Mouse (Mus musculus) limb, embryonic 12.5 days (tissue): ENCODE results near the gene Elmod2. TPM values are rescaled to one million over a fixed set of nuclear protein-coding genes. Genes with fewer than 3 reads are reported as not detected.

ENCODE experiments used
- ATAC-seq: fragments of 200-750 bp; cut with Nextera tagmentation; 2 replicates; pipeline ENCODE4 v1.8.0; 2017; ENCODE audit warnings: low read depth, moderate TSS enrichment; ENCODE audit not compliant: insufficient number of reproducible peaks, insufficient read depth, low FRiP score, low TSS enrichment
- H3K27ac ChIP-seq: fragments of 300-500 bp; sonication (generic); 2 replicates; pipeline ENCODE4 v1.5.1; 2016; ENCODE audit warnings: mild to moderate bottlenecking, moderate library complexity
- H3K27me3 ChIP-seq: fragments of 300-500 bp; sonication (generic); 2 replicates; pipeline ENCODE4 v1.6.1; 2016; ENCODE audit warnings: mild to moderate bottlenecking, moderate library complexity
- H3K36me3 ChIP-seq: fragments of 300-500 bp; sonication (generic); 2 replicates; pipeline ENCODE4 v1.6.1; 2016; ENCODE audit warnings: mild to moderate bottlenecking, moderate library complexity
- H3K4me1 ChIP-seq: fragments of 300-500 bp; sonication (generic); replicated peaks from 2 replicates; pipeline ENCODE4 v1.6.1; 2016
- H3K4me2 ChIP-seq: fragments of 300-500 bp; sonication (generic); 2 replicates; pipeline ENCODE4 v1.6.1; 2016; ENCODE audit warnings: mild to moderate bottlenecking, moderate library complexity
- H3K4me3 ChIP-seq: fragments of 300-500 bp; sonication (generic); replicated peaks from 2 replicates; pipeline ENCODE4 v1.5.1; 2016; ENCODE audit warnings: mild to moderate bottlenecking
- H3K9ac ChIP-seq: fragments of 300-500 bp; sonication (generic); replicated peaks from 2 replicates; pipeline ENCODE4 v1.6.1; 2016; ENCODE audit warnings: mild to moderate bottlenecking, moderate library complexity
- H3K9me3 ChIP-seq: fragments of 300-500 bp; sonication (generic); 2 replicates; pipeline ENCODE4 v1.6.1; 2016; ENCODE audit warnings: mild to moderate bottlenecking, moderate library complexity
- WGBS: fragments of 180-500 bp; shearing (Covaris S2); methylation state at CpG from one replicate; pipeline ENCODE4 v1.1.7; 2016; 5-methylcytosine and 5-hydroxymethylcytosine counted together
- polyA plus RNA-seq: library from polyadenylated mRNA; unstranded; fragments of >200 nt; fragmentation: Nextera tagmentation; extraction: Ambion mirVana; gene quantifications from 2 replicates; pipeline ENCODE4 v1.2.1, GENCODE M21; 2016

Elmod2 gene
- 25.3 and 25.4 TPM in 2 replicates for polyA plus RNA-seq

- peak within 1 kb of the TSS; percentile 82 for H3K4me2 ChIP-seq
- H3K27ac ChIP-seq: no peak within 1 kb of the TSS
- H3K4me3 ChIP-seq: peak within 1 kb of the TSS; percentile 85
- H3K4me1 ChIP-seq: peaks cover 4% of the 10 kb centered on the region; the same call in 1 of the 2 replicates
- H3K36me3 ChIP-seq: peaks cover 12% of the 10 kb centered on the region
- H3K9ac ChIP-seq: peak within 1 kb of the TSS; percentile 80
- H3K27me3 ChIP-seq: peaks cover 6% of the 10 kb centered on the region; the same call in 1 of the 2 replicates
- under 1% methylated on average over 83 of the region's 85 CpGs for WGBS
- H3K9me3 ChIP-seq: no peaks in the 10 kb centered on the region
- ATAC-seq: peak; percentile 97
Observed at GRCm38 (mm10) chr8:83331899-83332697, at the start of gene Elmod2. Elmod2 (minus strand) TSS chr8:83332486.

GRCm38 (mm10) chr8:83381016-83381415 lies 48.7 kb upstream of the Elmod2 start:
- 83% methylated on average over 2 of the region's 2 CpGs for WGBS
- ATAC-seq: no peak
- no peaks in the 10 kb centered on the region for H3K36me3 ChIP-seq
- H3K4me1 ChIP-seq: no peaks in the 10 kb centered on the region
- no peak overlapping the region for H3K4me2 ChIP-seq
- H3K27me3 ChIP-seq: no peaks in the 10 kb centered on the region
- no peak overlapping the region for H3K9ac ChIP-seq
- H3K4me3 ChIP-seq: no peak overlapping the region
- H3K9me3 ChIP-seq: no peaks in the 10 kb centered on the region
- no peak overlapping the region for H3K27ac ChIP-seq

- Histone ChIP-seq H3K27me3 (no peaks in the 10 kb centered on the region), H3K9me3 (no peaks in the 10 kb centered on the region), H3K4me3 (no peak overlapping the region), H3K4me1 (no peaks in the 10 kb centered on the region), H3K27ac (no peak overlapping the region), H3K4me2 (no peak overlapping the region), H3K9ac (no peak overlapping the region), H3K36me3 (no peaks in the 10 kb centered on the region)
- WGBS: 69% methylated on average over 4 of the region's 4 CpGs
- no peak for ATAC-seq
Observed at GRCm38 (mm10) chr8:83380141-83380540, 47.9 kb upstream of the Elmod2 start.

- Histone ChIP-seq H3K36me3 (no peaks in the 10 kb centered on the region), H3K4me1 (no peaks in the 10 kb centered on the region), H3K27ac (no peak overlapping the region), H3K27me3 (no peaks in the 10 kb centered on the region), H3K4me3 (no peak overlapping the region), H3K4me2 (no peak overlapping the region), H3K9me3 (no peaks in the 10 kb centered on the region), H3K9ac (no peak overlapping the region)
- ATAC-seq: no peak
Observed at GRCm38 (mm10) chr8:83377231-83377630, 44.9 kb upstream of the Elmod2 start.

- Histone ChIP-seq H3K4me2 (no peak overlapping the region), H3K36me3 (no peaks in the 10 kb centered on the region), H3K9me3 (no peaks in the 10 kb centered on the region), H3K27ac (peak overlapping the region; percentile 57), H3K27me3 (no peaks in the 10 kb centered on the region), H3K4me1 (peaks cover 5% of the 10 kb centered on the region), H3K9ac (no peak overlapping the region), H3K4me3 (no peak overlapping the region)
- ATAC-seq: peak; percentile 75; the same call in 1 of the 2 replicates
- 48% methylated on average over 7 of the region's 7 CpGs for WGBS
Observed at GRCm38 (mm10) chr8:83363156-83363769, 31.0 kb upstream of the Elmod2 start.

- Histone ChIP-seq H3K9ac (no peak overlapping the region), H3K9me3 (no peaks in the 10 kb centered on the region), H3K27me3 (no peaks in the 10 kb centered on the region), H3K4me2 (no peak overlapping the region), H3K4me1 (no peaks in the 10 kb centered on the region), H3K36me3 (no peaks in the 10 kb centered on the region), H3K4me3 (no peak overlapping the region), H3K27ac (no peak overlapping the region)
- no peak for ATAC-seq
- WGBS: 94% methylated on average over 2 of the region's 2 CpGs
Observed at GRCm38 (mm10) chr8:83351315-83351714, 19.0 kb upstream of the Elmod2 start.

- Histone ChIP-seq H3K9me3 (no peaks in the 10 kb centered on the region), H3K36me3 (no peaks in the 10 kb centered on the region), H3K4me2 (no peak within 1 kb of the TSS), H3K9ac (no peak within 1 kb of the TSS), H3K4me3 (no peak within 1 kb of the TSS), H3K27me3 (no peaks in the 10 kb centered on the region), H3K27ac (no peak within 1 kb of the TSS), H3K4me1 (no peaks in the 10 kb centered on the region)
- 70% methylated on average over 18 of the region's 18 CpGs for WGBS
- ATAC-seq: no peak
Observed at GRCm38 (mm10) chr8:83348263-83348662, 16.0 kb upstream of the Elmod2 start, which contains the start of gene Mgat4d. Mgat4d (plus strand) TSS chr8:83348471.

GRCm38 (mm10) chr8:83342693-83343092 lies 10.4 kb upstream of the Elmod2 start:
- H3K4me3 ChIP-seq: no peak overlapping the region
- no peaks in the 10 kb centered on the region for H3K36me3 ChIP-seq
- no peak overlapping the region for H3K9ac ChIP-seq
- no peak overlapping the region for H3K4me2 ChIP-seq
- no peaks in the 10 kb centered on the region for H3K27me3 ChIP-seq
- H3K4me1 ChIP-seq: peaks cover 4% of the 10 kb centered on the region; the same call in 1 of the 2 replicates
- ATAC-seq: no peak
- no peak overlapping the region for H3K27ac ChIP-seq
- 0 out of 2 replicates have a peak, but pooled peaks cover 6% of the 10 kb centered on the region for H3K9me3 ChIP-seq

- no peak; the same call in 1 of the 2 replicates for ATAC-seq
- H3K4me2 ChIP-seq: no peak overlapping the region
- no peaks in the 10 kb centered on the region for H3K36me3 ChIP-seq
- H3K27me3 ChIP-seq: no peaks in the 10 kb centered on the region
- no peak overlapping the region for H3K4me3 ChIP-seq
- no peak overlapping the region for H3K27ac ChIP-seq
- peaks cover 4% of the 10 kb centered on the region; the same call in 1 of the 2 replicates for H3K4me1 ChIP-seq
- 82% methylated on average over 3 of the region's 3 CpGs for WGBS
- no peak overlapping the region for H3K9ac ChIP-seq
- 0 out of 2 replicates have a peak, but pooled peaks cover 6% of the 10 kb centered on the region for H3K9me3 ChIP-seq
Observed at GRCm38 (mm10) chr8:83342076-83342475, 9.8 kb upstream of the Elmod2 start.

- Histone ChIP-seq H3K9me3 (no peaks in the 10 kb centered on the region), H3K36me3 (peaks cover 10% of the 10 kb centered on the region), H3K4me1 (peaks cover 4% of the 10 kb centered on the region; the same call in 1 of the 2 replicates), H3K9ac (peak overlapping the region; percentile 18; the same call in 1 of the 2 replicates), H3K27ac (no peak overlapping the region), H3K4me3 (peak overlapping the region; percentile 85), H3K4me2 (peak overlapping the region; percentile 82), H3K27me3 (peaks cover 6% of the 10 kb centered on the region; the same call in 1 of the 2 replicates)
- 6% methylated on average over 7 of the region's 7 CpGs for WGBS
- ATAC-seq: no peak; the same call in 1 of the 2 replicates
Observed at GRCm38 (mm10) chr8:83332864-83333263, 578 bp upstream of the Elmod2 start.

- Histone ChIP-seq H3K36me3 (peaks cover 14% of the 10 kb centered on the region), H3K4me1 (peaks cover 4% of the 10 kb centered on the region; the same call in 1 of the 2 replicates), H3K27ac (no peak overlapping the region), H3K9ac (peak overlapping the region; percentile 80), H3K27me3 (peaks cover 6% of the 10 kb centered on the region; the same call in 1 of the 2 replicates), H3K4me2 (peak overlapping the region; percentile 82), H3K4me3 (peak overlapping the region; percentile 85), H3K9me3 (no peaks in the 10 kb centered on the region)
- ATAC-seq: no peak
- 13% methylated on average over 7 of the region's 7 CpGs for WGBS
Observed at GRCm38 (mm10) chr8:83331567-83331898, 753 bp downstream of the Elmod2 start.
